ENCODE assay signal across 10 mouse cellular contexts in the genomic region with DNA sequence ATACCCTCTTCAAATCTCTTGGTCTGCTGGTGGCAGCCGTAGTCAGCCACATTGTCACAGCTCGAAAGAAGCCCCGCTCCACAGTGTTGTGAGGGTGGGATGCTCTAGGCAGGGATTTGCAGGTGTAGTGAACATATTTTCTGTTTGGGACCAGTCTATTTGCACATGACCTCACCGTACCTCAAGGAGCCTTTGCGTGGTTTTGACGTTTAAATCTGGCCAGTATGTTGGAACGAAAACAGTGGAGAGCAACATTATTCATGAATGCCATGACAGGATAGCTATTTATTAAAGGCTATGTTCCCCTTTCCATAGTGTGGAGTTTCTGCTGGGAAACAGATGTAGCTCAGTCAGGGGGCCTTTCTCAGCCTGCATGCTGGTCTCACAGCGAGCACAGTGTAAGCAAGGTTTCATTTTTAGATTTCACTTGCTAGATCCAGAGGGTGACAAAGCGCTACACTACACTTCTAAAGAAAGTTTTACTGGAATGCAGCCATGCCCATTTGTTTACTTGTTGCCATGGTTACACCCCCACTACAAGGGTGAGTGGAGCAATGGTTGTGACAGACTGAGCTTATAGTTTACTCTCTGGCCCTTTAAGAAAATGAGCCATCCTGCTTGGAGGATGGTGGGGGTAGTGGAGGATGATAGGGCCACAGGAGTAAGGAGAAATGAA. TPM values are rescaled to one million over a fixed set of nuclear protein-coding genes. Genes with fewer than 3 reads are reported as not detected.
A peak's percentile ranks its signal among the peaks of the same experiment; 100 is the strongest.
DNase-seq lines count a peak whose midpoint lies in the region; ATAC-seq and TF ChIP-seq lines count a peak whose summit lies in the region.
"Had no signal": no experiment of that assay in that cellular context is flagged by ENCODE, and none has a peak within 500 bp of the region (broad histone marks: within the 10 kb centered on the region; RNA-seq: fewer than 3 reads in every experiment).

No protein-coding gene starts in this region.

- no peak overlapping the region for H3K9ac ChIP-seq in midbrain, postnatal 0 days (replicated peaks; ENCODE audit: low read length, poor library complexity, severe bottlenecking)
- H3K9ac ChIP-seq in midbrain, embryonic 16.5 days (ENCODE audit: low read depth, low read length), result no peak overlapping the region
- H3K9ac ChIP-seq in stomach, embryonic 15.5 days, result no peak overlapping the region

- H3K4me3 ChIP-seq in midbrain, postnatal 0 days (ENCODE audit: low read depth, low read length), result no peak overlapping the region
- H3K4me3 ChIP-seq in midbrain, embryonic 16.5 days (ENCODE audit: low read depth, low read length), result no peak overlapping the region
- H3K4me3 ChIP-seq in stomach, embryonic 15.5 days (replicated peaks), result no peak overlapping the region

- TF ChIP-seq CTCF in midbrain, postnatal 0 days (IDR thresholded peaks at IDR 0.05), result no peak

- no peak overlapping the region for H3K27ac ChIP-seq in midbrain, postnatal 0 days (ENCODE audit: low read depth, low read length)
- H3K27ac ChIP-seq in midbrain, embryonic 16.5 days (ENCODE audit: low read length), result no peak overlapping the region
- no peak overlapping the region for H3K27ac ChIP-seq in stomach, embryonic 15.5 days

- H3K4me2 ChIP-seq in midbrain, postnatal 0 days (ENCODE audit: low read depth, low read length, poor library complexity, severe bottlenecking), result no peak overlapping the region
- H3K4me2 ChIP-seq in midbrain, embryonic 16.5 days (ENCODE audit: low read length), result no peak overlapping the region
- no peak overlapping the region for H3K4me2 ChIP-seq in stomach, embryonic 15.5 days

- DNase-seq in adrenal gland, adult 2 months, result peak; percentile 33
- DNase-seq in adrenal gland, postnatal 4 days (ENCODE audit: low spot score in 2 of 2), result no peak
- peak; percentile 70 for DNase-seq in midbrain, postnatal 0 days (ENCODE audit: low spot score)
- peak; percentile 71 to 72 for DNase-seq in heart, postnatal 10 days
- no peak for DNase-seq in testis, postnatal 14 days (ENCODE audit: low spot score)
- DNase-seq in spleen, adult 18-20 months, result no peak

- WGBS in midbrain, postnatal 0 days, result 60% methylated on average over 9 of the region's 9 CpGs
- 54% methylated on average over 9 of the region's 9 CpGs for WGBS in midbrain, embryonic 16.5 days
- WGBS in stomach, embryonic 15.5 days, result 48% methylated on average over 9 of the region's 9 CpGs

- ATAC-seq in midbrain, postnatal 0 days (ENCODE audit: low FRiP score), result no peak
- ATAC-seq in midbrain, embryonic 16.5 days, result no peak
- ATAC-seq in stomach, embryonic 15.5 days (ENCODE audit: insufficient read depth, low FRiP score, low read depth), result peak; percentile 27; the same call in 1 of the 2 replicates

- no peaks in the 10 kb centered on the region for H3K9me3 ChIP-seq in midbrain, postnatal 0 days (ENCODE audit: low read length)
- H3K9me3 ChIP-seq in midbrain, embryonic 16.5 days (replicated peaks; ENCODE audit: control insufficient read depth, low read length, poor library complexity, severe bottlenecking), result no peaks in the 10 kb centered on the region
- H3K9me3 ChIP-seq in stomach, embryonic 15.5 days, result no peaks in the 10 kb centered on the region

- H3K36me3 ChIP-seq in midbrain, postnatal 0 days (ENCODE audit: insufficient read depth, low read length), result no peaks in the 10 kb centered on the region
- H3K36me3 ChIP-seq in midbrain, embryonic 16.5 days (ENCODE audit: control insufficient read depth, insufficient read depth, low read length), result no peaks in the 10 kb centered on the region
- no peaks in the 10 kb centered on the region for H3K36me3 ChIP-seq in stomach, embryonic 15.5 days

- intact Hi-C loops in heart, postnatal 10 days (cut with DNase I), result no loop called here

- H3K4me1 ChIP-seq in midbrain, postnatal 0 days (ENCODE audit: insufficient read depth, low read length), result no peaks in the 10 kb centered on the region
- no peaks in the 10 kb centered on the region for H3K4me1 ChIP-seq in midbrain, embryonic 16.5 days (ENCODE audit: control insufficient read depth, insufficient read depth, low read length)
- H3K4me1 ChIP-seq in stomach, embryonic 15.5 days, result peaks cover 5% of the 10 kb centered on the region; the same call in 1 of the 2 replicates

- H3K27me3 ChIP-seq in midbrain, postnatal 0 days (ENCODE audit: insufficient read depth, low read length), result no peaks in the 10 kb centered on the region
- no peaks in the 10 kb centered on the region for H3K27me3 ChIP-seq in midbrain, embryonic 16.5 days (ENCODE audit: control insufficient read depth, insufficient read depth, low read depth, low read length)
- H3K27me3 ChIP-seq in stomach, embryonic 15.5 days (replicated peaks), result no peaks in the 10 kb centered on the region

RNA-seq across cellular contexts. Expression of a gene that starts 52.3 kb away (rescaled TPM):
- 10 to 100 TPM in 1 of 2 experiments, 1 to 10 TPM in 1; 6.8 to 15.5 TPM for total RNA-seq in adrenal gland, adult 2 months (2021)
- 4.8 and 5.0 TPM in 2 replicates for polyA plus RNA-seq in adrenal gland, adult 2 months (2012; rRNA removed)
- 10 to 100 TPM in 1 of 2 experiments, 1 to 10 TPM in 1; 9.5 to 11.0 TPM for total RNA-seq in adrenal gland, postnatal 4 days (2021)
- 36.2 and 39.4 TPM in 2 replicates for total RNA-seq in midbrain, postnatal 0 days (2014; rRNA removed)
- 20.8 and 21.2 TPM in 2 replicates for polyA plus RNA-seq in midbrain, postnatal 0 days (2015; fragmentation: Nextera tagmentation; extraction: Ambion mirVana)
- polyA plus RNA-seq in midbrain, embryonic 16.5 days (2015; fragmentation: Nextera tagmentation; extraction: Ambion mirVana), result 17.1 and 19.9 TPM in 2 replicates
- total RNA-seq in heart, postnatal 10 days (2021), result 10 to 100 TPM; 18.3 to 21.0 TPM
- 6.2 and 6.9 TPM in 2 replicates for polyA plus RNA-seq in stomach, embryonic 15.5 days (2015; fragmentation: Nextera tagmentation; extraction: Ambion mirVana)
- total RNA-seq: common myeloid progenitor, adult 5-6 weeks had no signal

RNA-seq across cellular contexts. Expression of a gene that starts 54.7 kb away (rescaled TPM):
- under 1 TPM; 0.24 to 0.46 TPM for total RNA-seq in adrenal gland, adult 2 months (2021)
- polyA plus RNA-seq in adrenal gland, adult 2 months (2012; rRNA removed), result 0.31 and 0.36 TPM in 2 replicates
- 1 to 10 TPM in 1 of 2 experiments, under 1 TPM in 1; 0.99 to 2.7 TPM for total RNA-seq in adrenal gland, postnatal 4 days (2021)
- total RNA-seq in midbrain, postnatal 0 days (2014; rRNA removed), result 0.11 and 0.33 TPM in 2 replicates
- polyA plus RNA-seq in midbrain, postnatal 0 days (2015; fragmentation: Nextera tagmentation; extraction: Ambion mirVana), result 0.17 and 0.20 TPM in 2 replicates
- 0.64 and 0.70 TPM in 2 replicates for polyA plus RNA-seq in midbrain, embryonic 16.5 days (2015; fragmentation: Nextera tagmentation; extraction: Ambion mirVana)
- total RNA-seq in heart, postnatal 10 days (2021), result 100 to 1,000 TPM; 115 to 122 TPM
- 37.5 and 49.4 TPM in 2 replicates for polyA plus RNA-seq in stomach, embryonic 15.5 days (2015; fragmentation: Nextera tagmentation; extraction: Ambion mirVana)
- total RNA-seq: common myeloid progenitor, adult 5-6 weeks had no signal

RNA-seq across cellular contexts. Expression of a gene that starts 55.4 kb away (rescaled TPM):
- not detected for total RNA-seq in adrenal gland, adult 2 months (2021)
- polyA plus RNA-seq in adrenal gland, adult 2 months (2012; rRNA removed), result not detected in 2 replicates
- total RNA-seq in adrenal gland, postnatal 4 days (2021), result under 1 TPM; 0.68 to 0.81 TPM
- total RNA-seq in midbrain, postnatal 0 days (2014; rRNA removed), result 4.3 TPM in 1 of 2 replicates, not detected in the other
- 0.52 and 0.56 TPM in 2 replicates for polyA plus RNA-seq in midbrain, postnatal 0 days (2015; fragmentation: Nextera tagmentation; extraction: Ambion mirVana)
- polyA plus RNA-seq in midbrain, embryonic 16.5 days (2015; fragmentation: Nextera tagmentation; extraction: Ambion mirVana), result 0.32 TPM in 1 of 2 replicates, not detected in the other
- under 1 TPM; 0.32 to 0.41 TPM for total RNA-seq in heart, postnatal 10 days (2021)
- polyA plus RNA-seq in stomach, embryonic 15.5 days (2015; fragmentation: Nextera tagmentation; extraction: Ambion mirVana), result 0.19 TPM in 1 of 2 replicates, not detected in the other
- total RNA-seq: common myeloid progenitor, adult 5-6 weeks had no signal
- polyA plus RNA-seq: small intestine, adult 2 months had no signal

Comparison
In these comparisons a context has a peak if more than half of its experiments do, and no peak if none do; other contexts are left out.
1. DNase-seq: peak in adrenal gland, adult 2 months (single experiment), midbrain, postnatal 0 days (single experiment) and heart, postnatal 10 days (2 of 2); none in adrenal gland, postnatal 4 days (0 of 2), testis, postnatal 14 days (single experiment) and spleen, adult 18-20 months (0 of 2).
2. RNA of a gene that starts 54.7 kb away (total RNA-seq): 115 to 122 TPM in heart, postnatal 10 days; 0.99 to 2.7 TPM in adrenal gland, postnatal 4 days, 0.24 to 0.46 TPM in adrenal gland, adult 2 months and 0.11 to 0.33 TPM in midbrain, postnatal 0 days; every median in the first group is over 10 times any median in the second.